Mouse (Mus musculus) layer of hippocampus, adult 8-10 months (tissue): ENCODE results near the gene Sept5. TPM values are rescaled to one million over a fixed set of nuclear protein-coding genes. Genes with fewer than 3 reads are reported as not detected.
A peak's percentile ranks its signal among the peaks of the same experiment; 100 is the strongest.

Source experiments
- DNase-seq, 2 experiments: peaks; one replicate each; pipeline ENCODE4 v3.0.0; 2022; ENCODE audit warnings: low spot score in 2 of 2
- total RNA-seq, 4 experiments: library from RNA; stranded (reverse); gene quantifications; 2 replicates each; pipeline ENCODE4 v1.2.4; 2022

Gene Sept5
- total RNA-seq, result 100 to 1,000 TPM; 499 to 528 (median 503) TPM

DNA sequence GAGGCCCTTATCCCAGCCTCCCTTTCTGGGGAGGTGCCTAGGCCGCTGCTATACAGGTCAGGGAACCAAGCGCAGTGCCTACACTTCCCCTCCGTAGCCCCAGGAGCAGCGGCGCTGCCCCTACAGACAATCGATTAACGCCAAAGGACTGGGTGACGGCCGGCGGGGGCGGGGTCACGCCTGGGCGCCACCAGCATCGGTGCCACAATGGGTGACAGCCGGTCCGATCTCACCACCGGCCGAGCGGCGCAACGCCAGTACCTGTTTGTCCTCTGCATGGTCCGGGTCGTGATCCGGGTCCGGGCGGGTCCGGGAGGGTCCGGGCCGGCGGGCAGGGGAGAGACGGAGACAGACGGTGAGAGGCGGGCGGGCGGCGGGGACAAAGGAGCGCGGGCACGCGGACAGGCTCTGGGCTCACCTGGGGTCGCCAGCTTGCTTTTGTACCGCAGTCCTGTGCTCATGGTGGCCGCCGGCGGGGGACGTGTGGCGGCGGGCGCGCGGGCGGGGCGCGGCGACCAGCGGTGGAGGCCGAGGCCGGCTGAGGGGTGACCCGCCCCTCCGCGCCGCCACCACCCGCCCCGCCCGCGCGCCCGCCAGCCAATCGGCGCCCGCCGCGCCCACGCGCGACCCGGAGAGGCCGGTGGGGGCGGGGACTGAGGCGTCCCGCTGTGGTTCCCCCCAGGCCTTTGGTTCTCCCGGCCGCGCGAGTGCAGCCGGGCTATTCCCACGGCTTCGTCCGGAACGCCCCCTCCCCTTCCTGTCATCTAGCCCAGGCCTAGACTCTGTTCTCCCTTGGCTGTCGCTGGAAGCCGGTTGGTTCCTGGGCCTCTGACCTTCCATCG, at the start of gene Sept5:
TSS of gene Sept5 (minus strand) at position 565 of the 842 bp plus-strand sequence.
- peak; percentile 30 to 56 for DNase-seq

DNA sequence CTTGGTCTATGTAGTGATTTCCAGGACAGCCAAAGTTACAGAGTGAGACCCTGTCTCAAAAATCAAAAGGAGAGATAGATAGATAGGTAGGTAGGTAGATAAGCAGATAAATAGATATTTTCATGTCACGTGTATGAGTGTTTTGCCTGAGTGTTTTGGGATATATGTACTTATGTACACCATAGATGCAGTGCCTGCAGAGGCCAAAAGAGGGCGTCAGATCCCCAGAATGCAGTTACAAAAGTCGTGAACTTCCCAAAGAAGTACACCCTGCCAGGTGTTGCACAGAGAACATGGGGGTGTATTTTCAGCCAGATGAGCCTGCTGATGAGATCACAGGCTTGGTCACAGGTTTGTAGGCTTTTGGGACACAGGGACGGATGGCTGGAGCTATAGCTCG, 49.4 kb upstream of the Sept5 start:
- no peak for DNase-seq

DNA sequence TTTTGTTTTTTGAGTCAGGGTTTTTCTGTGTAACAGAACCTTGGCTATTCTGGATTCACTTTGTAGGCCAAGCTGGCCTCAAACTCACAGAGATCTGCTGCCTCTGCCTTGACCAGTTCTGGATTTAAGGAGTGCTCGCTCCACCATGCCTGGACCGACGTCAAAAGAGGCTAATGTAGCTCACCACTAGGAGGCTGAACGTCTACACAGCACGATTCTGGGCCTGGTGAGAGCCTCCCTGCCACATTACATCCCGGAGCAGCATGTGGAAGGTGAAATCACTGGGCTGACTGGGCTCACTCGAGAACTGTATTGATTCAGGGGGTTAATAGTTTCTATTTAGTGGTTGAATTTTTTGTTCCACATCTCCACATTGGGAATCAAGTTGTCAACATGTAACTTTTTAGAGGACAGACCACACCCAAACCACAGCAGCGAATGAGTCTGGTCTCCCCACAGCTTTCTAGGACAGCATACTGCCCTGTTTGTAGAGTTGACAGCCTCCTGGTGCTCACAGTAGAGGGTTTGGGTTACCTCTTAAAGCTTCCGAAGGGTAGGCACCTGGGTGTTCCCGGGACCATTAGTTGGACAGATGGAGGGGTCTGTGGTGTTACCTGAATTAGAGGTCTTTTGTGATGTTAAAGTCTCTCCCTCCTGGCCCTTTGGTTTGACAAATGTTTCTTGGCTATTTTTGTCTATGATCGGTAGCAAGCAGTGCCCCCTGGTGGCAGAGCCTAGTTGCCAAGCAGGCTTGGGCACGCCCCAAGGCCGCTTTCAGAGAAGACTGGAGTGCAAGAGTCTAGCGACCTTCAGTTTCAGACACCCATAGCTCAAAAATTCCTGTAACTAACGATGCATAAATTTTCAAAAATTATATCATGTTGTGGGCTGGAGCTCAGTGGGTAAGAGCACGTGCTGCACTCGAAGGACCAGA, 48.3 kb upstream of the Sept5 start:
- peak in 1 of 2 experiments; percentile 71 for DNase-seq

DNA sequence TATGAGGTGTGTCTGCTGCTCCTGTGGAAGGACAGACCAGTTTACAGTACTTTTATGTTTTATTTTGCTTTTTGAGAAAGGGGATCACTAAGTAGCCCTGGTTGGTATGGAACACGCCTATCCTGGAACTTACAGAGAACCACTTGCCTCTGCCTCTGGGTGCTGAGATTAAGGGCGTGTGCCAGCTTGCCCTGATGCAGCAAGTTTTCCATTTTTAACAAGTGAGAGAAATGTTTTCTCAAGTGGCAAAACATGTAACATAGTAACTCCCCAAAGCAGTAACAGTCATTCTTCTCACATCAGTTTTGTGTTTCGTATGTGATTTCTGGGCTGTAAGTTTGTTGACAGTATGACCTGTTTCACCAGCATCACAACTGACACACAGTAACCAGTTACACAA, 43.3 kb upstream of the Sept5 start:
- no peak for DNase-seq

DNA sequence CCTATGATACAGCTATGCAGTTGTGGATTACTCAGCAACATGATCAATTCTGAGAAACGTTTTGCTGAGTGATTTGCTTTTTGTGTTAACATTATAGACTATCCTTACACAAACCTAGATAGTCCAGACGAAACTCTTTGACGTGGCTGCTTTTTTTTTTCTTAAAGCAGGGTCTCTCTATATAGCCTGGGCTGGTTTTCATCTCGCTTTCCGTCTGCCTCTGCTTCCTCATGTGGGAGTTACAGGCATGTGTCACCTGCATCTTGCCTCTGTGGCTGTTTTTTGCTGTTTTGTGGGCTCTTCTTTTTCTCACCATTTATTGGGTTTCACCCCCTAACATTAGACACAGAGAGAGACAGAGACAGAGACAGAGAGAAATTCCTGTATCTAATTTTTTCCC, 42.3 kb upstream of the Sept5 start:
- DNase-seq, result no peak

DNA sequence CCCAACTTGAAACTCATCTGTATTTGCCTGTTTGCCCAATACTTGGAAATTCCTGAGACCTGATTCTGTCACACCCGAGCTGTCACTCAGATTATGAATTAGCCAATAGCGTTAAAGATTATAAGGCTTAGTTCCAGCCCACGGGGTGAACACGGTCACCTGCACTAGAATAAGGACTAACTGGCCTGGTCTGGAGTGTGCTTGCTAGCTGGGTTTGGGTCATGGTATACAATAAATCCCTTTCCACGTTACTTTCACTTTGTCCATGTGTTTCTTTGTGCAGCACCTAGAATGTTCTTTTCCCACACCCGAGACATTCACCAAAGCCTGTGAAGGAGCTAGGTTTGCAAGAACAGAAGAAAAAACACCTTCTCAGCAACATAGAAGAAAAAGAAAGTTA, 40.2 kb upstream of the Sept5 start:
- no peak for DNase-seq

DNA sequence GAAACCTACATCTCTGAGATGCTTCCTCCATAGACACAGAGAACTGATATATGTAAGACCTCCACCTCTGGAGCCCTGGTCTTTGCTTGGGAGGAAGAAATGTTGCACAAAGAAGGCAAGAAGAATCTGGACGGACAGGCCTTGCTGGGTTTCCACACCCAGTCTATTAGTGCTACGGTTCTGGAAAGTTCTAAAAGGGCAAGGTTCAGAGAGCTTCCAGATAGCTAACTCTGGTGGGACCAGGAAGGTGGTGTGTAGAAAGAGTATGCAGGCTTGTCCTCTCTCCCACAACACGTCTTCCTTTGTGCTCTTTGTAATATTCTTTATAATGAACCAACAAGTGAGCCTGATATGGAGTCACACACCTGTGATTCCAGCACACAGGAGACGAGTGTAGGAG, 28.8 kb upstream of the Sept5 start:
- no peak for DNase-seq

DNA sequence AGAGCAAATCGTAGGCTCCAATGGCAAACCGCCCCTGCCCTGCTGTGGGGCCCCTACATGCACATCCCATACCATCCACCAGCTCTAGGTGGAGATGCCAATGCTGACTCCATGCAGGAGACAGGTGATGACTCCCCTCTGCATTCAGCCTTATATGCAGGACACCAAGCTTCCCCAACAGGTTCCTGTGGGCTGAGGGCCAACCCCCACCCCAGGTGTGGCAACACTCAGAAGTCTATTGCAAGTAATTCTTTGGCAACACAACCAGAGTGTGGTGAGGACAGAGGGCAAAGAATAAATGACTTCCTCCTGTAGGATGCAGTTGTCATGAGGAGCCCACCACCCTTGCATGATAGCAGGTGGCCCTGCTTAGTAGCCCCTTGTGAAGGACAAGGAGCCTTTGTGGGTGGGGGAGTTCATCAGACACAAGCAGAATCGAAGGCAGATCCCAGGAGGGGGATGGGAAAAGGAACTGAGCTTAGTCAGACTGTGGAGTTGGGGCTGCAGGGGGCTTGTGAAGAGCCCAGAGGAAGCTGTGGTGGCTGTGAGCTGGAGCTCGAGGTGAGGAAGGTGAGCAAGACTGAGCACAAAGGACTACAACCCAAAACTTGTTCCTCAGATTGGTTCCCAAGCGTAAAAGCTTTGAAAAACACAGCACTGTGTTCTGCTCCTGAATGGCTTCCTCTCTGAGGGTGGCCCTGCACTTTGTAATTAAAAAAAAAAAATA, 25.8 kb upstream of the Sept5 start:
- no peak for DNase-seq

DNA sequence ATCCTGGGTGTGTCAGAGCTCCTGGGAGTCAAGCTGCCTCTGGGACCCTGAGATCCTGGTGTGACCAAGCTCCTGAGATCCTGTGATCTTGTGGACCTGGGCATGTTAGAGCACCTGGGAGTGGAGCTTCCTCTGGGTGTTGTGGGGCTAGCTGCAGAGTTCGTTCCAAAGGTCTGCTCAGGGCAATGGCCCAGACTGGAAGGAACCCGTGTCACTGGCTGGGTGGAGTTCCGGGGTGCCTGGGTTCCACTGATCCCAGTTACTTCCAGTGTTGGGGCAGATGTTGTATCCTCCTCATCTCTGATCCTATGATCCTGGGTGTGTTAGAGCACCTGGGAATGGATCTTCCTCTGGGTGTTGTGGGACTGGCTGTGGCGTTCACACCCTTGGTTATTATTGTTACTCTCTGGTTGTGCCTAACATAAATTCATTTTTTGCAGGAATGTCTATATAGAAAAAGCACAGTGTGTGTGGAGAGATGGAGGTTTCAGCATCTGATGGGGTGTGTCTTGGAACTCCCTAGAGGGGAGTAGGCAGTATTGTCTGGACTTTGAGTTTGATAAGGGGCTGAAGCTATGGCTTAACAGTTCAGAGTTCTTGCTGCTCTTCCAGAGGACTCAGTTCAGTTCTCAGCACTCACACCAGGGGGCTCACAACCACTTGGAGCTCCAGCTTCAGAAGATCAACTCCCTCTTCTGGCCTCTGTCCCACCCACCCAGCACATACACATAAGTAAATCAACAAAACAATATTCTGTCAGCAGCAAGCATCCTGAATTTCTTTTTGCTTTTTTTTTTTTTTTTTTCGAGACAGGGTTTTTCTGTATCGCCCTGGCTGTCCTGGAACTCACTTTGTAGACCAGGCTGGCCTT, 23.8 kb upstream of the Sept5 start:
- no peak for DNase-seq

DNA sequence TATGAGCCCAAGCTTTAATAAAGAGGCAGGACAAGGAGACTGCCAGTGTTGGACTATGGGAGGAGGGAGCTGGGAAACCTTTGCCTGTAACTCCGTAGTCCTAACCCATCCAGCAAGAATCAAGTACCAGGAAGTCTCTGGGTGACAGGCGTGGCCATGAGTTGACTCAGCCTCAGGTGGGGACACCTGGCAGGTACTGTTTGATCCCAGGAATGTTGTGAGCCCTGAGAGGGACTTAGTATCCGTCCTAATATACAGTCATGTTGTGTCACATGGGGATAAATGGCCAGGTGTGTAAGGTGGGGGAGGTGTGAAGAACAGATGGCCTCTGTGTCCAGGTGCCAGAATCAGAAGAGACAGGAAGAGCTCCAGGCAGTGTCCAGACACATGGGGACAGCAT, 19.4 kb upstream of the Sept5 start:
- DNase-seq, result no peak

DNA sequence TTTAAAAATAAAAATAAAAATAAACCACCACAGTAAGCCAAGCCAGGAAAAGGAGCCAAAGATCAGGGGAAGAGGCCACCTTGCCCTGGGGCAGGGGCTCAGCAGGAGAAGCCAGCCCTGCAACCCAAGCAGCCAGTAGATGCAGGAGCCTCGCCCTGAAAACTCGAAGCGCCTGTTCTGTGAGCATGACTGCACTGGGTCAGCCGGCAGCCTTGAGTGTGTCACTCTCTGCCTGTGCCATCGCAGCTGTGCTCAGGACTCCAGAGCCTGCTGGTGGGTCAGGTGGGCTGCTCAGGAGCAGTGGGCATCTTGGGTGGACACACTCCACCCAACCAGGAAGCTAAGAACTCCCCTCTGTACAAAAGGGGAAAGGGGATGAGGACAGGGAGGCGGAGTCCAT, 15.6 kb upstream of the Sept5 start:
- no peak for DNase-seq

DNA sequence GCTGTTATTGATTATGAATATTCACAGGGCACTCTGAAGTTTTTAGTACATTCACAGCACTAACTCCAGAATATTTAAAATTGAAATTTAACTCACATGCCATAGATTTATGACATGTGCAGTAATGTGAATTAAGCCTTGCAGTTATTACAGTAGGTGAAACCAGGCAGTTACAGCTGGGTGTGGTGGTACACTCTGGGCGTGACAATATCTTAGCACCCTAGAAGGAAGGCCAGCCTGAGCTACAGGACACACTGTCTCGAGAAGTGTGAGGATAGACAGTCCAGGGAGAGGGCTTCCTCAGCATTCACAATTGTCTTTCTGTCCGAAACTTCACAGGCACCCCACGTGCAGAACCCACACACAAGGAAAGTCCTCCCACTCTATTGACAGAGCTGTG, 14.7 kb upstream of the Sept5 start:
- DNase-seq, result no peak

DNA sequence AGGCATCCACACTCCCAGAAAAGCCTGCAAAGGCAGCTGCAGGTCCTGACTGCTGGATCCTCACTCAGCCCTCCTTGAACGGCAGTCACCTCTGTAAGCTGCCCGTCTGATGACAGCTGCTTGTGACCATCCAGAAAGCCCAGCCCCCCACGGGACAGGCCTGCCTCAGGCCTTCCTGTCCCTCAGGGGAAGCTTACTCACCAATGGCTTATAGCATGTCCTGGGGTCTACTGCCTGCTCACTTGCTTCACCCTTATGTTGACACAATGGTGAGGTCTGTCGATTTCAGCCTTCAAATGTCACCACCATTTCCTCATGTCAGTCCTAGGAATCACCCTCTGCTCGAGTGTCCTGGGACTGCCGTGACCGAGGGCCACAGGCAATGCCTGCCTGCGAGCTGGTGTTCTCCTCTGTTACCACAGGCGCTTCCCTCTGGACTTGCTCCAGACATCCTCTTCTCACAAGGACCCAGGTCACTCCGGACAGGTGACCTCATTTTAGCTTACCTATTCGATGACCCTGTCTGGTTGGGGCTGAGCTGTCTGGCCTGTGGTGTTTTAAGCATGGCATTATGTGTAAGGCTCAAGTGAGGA, 13.7 kb upstream of the Sept5 start:
- no peak for DNase-seq

DNA sequence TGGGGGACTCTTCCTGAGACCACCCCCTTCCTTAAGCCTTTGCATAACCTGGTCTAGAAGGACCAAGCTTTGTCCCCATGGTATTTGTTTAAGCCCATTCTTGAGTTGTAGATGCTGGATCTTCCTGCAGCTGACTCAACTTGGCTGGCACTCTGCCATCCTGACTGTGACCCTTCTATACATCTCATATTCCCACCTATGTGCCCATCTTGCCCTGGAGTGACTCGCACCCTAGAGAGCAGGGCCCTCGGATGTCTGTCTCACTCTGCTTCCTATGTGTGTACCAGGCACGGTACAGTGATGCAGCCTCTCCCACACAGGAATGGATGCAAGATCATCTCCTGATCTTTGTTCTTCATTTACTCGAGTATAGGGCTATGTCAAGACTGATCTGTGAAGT, 13.1 kb upstream of the Sept5 start:
- no peak for DNase-seq

DNA sequence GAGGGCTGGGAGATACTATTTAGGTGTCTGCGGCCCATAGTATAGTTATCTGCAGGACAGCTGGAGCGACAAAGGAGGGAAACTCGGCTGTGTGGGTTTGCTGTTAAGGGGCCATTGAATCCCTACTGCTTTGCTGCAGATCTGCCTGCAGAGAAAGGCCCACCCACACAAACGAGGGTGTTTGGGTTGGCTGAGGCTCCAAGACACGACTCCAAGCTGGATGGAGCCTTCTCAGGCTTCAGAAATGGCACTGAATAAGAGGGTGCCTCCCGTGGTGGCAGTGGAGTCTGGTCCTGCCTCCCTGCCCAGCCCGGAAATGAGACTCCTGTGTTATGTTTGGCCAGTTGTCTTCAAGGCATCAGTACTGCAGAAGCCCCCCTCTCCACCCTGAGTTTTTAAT, 12.5 kb upstream of the Sept5 start:
- no peak for DNase-seq

DNA sequence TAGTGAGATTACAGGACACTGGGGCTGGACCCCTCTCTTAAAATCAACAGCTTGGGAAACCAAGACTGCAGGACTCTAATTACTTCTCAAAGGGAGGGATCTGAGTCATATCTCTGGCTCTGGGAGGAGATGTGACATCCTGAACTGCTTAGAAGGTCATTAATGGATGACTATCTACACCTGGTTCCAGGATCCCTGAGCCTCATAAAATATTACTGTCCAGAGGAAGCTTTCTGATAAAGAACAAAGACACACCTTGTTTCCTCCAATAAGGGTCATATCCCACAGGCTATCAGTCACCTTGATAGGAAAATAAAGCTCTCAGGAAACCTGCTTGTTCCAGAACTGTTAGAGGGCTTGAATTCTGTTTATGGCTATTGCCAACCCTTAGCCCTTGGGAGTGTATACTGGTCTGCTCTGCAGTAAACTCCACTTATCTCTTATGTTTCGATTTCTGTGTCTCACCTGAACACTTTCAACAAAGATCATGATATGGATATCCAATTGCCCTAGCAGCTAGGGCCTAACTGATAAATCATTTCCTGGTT, 9.7 kb upstream of the Sept5 start:
- no peak for DNase-seq

DNA sequence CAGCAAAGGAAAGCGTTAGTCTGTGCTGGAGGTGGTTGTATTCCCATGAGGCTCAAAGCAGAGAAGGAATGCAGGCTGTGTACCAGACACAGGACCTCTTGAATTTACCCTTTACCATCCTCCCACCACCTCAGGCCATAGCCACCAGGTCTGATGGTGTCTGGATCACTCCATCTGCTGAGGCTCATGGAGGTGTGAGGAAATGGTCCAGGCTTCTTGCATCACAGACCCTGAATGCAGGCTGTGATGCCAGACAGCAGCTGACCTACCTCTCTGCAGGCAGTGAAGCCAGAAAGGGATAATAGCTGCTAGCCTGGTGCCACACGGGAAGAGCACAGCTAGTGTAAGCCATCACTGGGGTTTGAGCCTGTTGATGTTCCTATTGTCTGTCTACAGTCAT, 8.6 kb upstream of the Sept5 start:
- no peak for DNase-seq

DNA sequence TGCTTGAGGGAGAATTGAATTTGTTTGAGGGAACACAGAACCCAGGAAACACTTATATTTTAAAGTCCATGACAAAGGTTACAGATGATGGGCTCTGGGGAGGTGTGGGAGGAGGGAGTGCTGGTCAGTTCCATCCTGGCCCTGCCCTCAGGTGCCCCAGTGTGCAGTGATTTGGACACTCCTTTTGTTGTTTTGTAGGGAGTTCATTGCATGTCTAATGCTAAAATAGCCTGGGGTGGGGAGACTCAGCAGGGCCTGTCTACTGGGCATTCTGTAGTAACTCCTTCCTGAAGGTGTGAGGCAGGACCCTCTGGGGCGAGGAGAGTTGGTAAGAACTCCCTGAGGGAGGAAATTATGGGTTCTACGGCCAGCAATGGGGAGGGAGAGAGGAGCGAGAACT, 7.0 kb upstream of the Sept5 start:
- DNase-seq, result no peak

DNA sequence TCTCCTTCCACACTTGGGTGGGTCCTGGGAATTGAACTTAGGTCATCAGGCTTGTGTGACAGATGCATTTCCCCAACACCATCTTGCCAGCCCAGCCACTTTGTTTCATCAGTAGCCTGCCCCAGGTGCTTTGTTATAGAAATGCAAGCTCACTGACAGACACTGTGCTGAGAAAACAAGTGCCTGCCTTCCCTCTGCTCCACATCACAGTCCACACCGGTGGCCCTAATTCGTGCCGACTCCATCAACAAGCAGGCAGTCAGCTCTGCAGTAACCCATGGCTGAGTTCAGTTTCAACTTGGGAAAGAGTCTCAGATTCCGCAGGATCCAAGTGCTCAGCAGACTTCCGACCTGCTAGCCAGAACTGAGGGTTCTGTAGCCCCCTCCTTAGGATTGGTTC, 6.6 kb upstream of the Sept5 start:
- DNase-seq, result no peak

DNA sequence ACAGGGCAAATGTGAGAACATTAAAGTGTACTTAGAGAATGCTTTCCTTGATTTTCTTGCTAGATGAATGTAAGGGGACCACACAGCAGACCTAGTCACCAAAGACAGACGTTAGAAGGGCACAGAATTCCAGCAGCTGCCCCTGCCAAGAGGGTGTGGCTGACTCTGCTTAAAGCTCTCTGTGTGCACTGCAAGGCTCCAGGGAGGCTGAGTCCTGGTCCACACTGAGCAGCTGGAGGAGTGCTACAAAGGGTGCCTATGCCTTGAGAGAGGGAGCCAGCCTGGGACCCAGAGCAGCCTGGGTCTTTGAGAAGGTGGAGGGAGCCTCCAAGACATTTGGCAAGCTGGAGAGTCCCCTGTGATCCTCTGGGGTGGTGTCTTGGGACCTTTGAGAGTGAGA, 3.6 kb upstream of the Sept5 start:
- no peak for DNase-seq
